Mouse (Mus musculus) embryo, embryonic 10.5 days (tissue): Measurements from ENCODE around the gene Tstd2.

Experiments
- DNase-seq: peaks from one replicate; pipeline ENCODE4 v3.0.0-alpha.2; 2015; ENCODE audit warnings: low spot score

Tstd2 gene

DNA sequence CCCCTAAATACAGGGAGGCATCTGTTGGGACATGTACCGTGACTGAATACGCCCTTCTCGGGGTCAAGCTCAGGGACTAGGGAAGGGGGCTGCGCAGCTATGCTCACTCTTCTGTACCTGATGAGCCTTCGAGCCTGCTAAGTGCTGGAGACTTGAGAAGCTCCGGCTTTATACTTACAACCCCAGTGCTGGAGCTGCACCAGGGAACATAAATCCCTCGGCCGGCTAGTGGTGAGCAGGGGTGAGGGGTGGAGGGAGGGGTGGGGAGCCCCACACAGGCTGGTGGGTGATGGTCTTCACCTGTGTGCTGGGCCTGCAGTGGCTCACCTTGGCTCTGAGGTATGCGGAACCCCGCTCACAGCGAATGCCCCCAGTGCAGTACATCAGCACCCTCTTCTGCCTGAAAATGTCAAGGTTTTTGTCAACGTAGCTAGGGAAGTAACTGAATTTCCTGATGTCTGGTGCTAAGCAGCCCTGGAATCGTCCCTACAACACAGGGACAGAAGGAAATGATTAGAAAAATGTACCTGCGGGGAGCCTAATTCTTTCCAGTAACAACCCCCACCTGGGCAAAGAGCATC lies 18.9 kb downstream of the Tstd2 start:
- DNase-seq, result no peak

- no peak for DNase-seq
Observed at GRCm38 (mm10) chr4:46117536-46117935, 21.0 kb downstream of the Tstd2 start.

GRCm38 (mm10) chr4:46116544-46117175 lies 21.8 kb downstream of the Tstd2 start:
- no peak for DNase-seq

DNA sequence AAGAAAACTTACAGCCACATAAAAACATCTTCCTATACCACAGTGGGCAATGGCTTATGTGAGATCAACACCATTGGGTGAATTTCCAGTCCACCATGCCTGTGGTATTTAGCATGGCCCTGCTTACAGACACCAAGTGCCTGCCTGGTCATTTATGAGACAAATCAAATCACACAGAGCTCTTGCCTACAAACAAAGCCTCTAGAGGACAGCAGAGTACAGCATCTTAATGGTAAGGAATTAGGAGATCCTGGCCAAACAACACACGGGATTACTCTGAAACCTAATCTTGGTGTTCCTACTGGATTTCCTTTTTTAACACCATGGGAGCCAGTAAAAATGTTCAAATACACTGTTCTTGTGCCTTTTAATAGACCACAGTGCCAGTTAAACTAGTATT lies 23.2 kb downstream of the Tstd2 start:
- no peak for DNase-seq

- DNase-seq, result no peak
Observed at GRCm38 (mm10) chr4:46111361-46111760, 27.1 kb downstream of the Tstd2 start.

DNA sequence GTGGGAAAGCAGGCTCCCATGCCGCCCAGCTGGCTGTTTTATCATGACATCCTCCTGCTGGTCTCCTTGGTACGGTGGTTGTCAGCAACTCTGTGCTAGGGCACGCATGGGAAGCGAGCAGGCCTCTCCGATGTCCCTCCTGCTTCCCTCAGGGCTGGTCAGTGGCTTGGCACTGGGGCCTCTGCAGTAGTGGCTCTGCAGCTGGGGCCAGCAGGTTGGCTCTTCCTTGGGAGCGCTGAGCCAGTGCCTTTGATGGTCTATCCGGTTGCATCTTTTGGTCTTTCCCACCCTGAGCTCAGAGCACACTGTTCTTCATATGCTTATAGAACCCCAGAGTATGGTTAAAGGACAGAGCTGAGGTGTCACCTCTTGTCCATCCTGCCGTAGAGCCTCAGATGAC lies 28.4 kb downstream of the Tstd2 start:
- no peak for DNase-seq

DNA sequence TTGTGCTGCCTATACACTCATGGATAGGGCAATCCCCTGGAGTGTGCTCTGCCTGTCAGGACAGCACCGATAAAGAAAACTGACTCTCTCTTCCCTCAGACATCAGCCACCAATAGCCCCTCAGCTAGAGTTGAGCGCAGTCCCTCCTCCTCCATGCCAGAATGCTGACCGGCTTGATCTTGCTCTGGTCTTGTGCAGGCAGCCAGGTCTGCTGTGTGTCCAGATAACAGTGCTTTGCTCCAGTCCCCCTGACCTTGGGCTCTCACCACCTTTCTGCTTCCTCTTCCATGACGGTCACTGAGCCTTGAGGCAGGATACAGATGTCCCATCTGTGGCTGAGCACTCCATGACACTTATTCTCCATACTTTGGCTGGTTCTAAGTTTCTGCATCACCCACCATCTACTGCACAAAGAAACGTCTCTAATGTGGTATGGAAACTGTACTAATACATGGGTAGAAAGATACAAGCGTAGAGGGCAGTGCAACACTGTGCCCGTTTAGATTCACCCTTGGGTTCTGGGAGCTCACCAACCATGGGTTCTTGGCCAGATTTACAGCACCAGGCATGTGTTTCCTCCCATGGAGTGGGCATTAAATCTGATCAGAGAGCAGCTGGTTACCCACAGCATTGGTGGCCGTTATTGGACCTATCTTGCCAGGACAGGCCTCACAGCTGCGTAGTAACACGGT lies 36.3 kb downstream of the Tstd2 start:
- DNase-seq, result no peak

GRCm38 (mm10) chr4:46101211-46101711 lies 37.2 kb downstream of the Tstd2 start:
- DNase-seq, result peak; percentile 36

DNA sequence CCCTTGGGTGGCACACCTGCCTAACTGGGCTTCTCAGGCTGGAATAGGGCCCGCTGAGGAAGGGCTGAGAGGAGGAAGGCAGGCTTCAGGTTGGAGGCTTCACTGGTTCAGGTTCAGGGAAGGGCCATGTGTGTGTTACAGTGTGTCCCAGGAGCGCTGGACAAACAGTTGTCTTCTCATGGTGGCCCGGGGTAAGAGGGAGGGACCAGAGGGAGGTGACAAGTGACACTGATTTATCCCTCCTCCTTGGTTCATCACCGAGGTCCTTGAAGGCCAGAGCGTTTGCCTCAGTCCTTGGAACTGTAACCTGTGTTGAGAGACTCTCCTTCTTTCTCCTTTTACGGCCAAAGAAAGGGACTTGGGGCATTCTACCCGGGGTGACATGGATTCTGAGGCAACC lies 38.0 kb downstream of the Tstd2 start:
- DNase-seq, result no peak

DNA sequence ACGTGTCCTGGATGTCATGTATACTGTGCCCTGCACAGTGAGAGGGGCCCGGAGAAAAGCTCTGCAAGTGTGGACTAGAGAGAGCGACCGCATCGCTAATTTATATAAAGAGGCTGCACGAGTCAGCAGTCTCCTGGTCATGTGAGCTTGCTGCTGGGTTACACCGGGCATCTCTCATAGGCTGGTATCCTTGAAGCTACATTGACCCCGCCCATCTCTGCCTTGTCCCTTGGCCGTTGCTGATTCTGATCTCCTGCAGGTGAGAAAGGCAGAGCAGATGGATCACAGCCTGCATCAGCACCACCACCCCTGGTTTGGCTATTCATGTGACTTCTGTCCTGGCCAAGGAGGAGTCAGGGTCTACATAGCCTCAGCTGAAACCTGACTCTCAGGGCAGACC lies 39.4 kb downstream of the Tstd2 start:
- DNase-seq, result no peak

GRCm38 (mm10) chr4:46097591-46097990 lies 40.9 kb downstream of the Tstd2 start:
- DNase-seq, result no peak

- no peak for DNase-seq
Observed at GRCm38 (mm10) chr4:46096546-46096945, 41.9 kb downstream of the Tstd2 start.

DNA sequence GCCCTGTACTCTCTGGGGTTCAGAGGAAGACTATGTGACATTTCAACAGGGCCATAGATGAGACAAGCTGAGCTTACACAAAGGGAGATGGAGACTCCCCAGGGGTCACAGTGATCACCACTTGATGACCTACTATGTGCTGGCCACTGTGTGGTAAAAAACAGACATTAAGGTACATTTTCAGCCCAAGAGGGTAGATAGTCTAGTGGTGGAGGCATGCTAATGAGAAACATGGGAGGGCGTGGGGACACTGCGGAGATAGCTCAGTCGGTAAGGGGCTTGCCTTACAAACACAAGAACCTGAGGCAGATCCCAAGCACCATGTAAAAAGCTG lies 42.7 kb downstream of the Tstd2 start:
- no peak for DNase-seq

DNA sequence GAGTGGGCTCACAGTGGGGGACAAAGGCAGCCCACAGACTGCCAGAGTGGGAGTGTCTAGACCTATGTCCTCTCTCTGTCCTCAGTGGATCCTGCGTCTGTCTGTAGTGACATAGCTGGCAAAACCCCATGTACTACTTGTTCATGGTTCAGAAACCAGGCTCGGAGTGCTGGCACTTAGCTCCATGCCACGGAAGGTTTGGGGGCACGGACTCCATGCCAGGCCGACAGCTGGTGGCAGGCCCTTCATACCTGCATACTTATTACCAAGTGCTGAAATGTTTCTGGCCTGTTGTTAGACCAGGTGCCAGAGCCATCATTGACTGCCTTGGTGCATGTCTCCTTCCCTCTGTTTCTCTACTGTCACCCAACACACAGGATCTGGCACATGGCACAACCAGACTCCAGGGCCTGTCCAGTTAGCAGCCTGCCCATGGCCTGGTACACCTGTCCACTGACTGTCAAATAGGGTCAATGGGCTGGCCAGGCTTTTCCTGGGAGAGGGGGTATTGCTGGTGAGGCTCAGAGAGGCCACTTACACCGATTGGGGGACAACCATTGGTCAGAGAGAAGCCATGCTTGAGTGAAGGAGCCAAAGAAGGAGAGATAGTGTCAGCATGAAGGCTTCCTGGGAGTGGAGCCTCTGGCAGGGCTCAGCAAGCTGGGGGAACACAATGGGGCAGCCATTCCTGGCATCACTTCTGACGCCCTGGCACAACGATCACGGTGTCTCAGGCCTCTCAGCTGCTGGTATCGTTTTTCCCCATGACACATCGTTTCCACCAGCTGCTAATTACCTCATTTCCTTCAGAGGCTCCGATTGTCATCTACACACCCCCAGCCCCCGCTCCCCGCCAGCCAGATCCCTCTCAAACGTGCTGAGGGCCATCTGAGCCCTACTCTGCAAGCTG lies 43.3 kb downstream of the Tstd2 start:
- DNase-seq, result no peak

DNA sequence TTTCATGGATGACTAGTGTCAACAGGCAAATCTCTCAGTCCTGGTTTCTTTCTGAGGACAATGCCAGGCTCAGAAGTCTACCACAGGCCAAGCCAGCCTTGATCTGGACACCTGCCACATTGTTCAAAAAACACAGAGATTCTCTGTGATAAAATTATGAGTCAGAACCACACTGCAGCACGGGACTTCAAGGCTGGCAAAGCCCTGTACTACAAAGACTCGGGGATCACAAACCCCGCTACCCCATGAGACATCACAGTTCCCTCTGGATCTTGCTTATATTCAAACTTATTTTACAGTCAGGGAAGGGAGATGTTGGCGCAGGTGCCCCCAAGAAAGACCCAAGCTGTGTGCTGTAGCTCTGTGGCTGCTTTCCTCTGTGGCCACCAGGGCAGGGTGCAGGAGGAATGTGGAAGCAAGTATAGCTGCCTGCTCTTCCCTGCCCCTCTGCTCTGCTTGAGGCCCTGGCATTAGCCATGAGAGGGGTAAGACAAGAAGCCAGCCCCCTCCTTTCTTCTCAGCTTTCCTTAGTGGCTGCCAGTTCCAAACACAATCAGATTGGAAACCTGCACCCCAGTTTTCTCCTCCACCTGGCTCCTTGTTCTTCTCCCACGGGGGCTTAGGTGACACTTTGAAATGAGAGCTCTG lies 45.9 kb downstream of the Tstd2 start:
- no peak for DNase-seq

- DNase-seq, result no peak
Observed at GRCm38 (mm10) chr4:46089524-46090125, 48.9 kb downstream of the Tstd2 start.

DNA sequence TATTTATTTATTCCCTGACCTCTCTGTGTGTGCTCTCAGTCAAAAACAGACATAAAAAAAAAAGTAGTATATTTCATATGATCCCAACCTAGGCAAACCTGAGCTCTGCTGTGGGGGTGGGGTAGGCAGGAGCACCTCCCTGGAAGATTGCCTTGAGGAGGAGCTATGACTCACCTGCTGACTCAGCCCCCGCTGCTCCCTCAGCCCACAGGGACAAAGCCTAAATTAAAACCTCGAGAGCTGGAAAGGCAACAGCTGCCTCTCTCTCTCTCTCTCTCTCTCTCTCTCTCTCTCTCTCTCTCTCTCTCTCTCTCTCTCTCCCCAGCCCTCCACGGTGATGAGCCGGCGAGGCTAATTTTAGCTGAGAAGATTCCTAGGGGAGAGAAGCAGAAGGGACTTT lies 50.6 kb downstream of the Tstd2 start:
- no peak for DNase-seq

DNA sequence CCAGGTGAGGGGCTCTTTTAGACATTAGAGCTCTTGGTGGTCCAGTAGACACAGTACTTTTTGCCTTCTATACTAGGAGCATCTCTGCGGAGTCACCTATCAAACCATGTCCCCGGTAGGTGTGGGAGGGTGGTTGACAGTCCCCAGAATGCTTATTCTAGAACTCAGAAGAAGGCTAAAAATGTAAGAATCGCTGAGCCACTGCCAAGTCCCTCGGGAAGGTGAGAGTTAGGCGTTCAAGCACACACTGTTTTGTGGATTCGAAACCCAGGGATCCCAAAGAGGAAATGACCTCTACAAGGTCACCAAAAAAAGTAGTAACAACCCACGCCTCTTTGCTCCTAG lies 51.1 kb downstream of the Tstd2 start:
- no peak for DNase-seq

GRCm38 (mm10) chr4:46086718-46087426 lies 51.6 kb downstream of the Tstd2 start:
- no peak for DNase-seq

DNA sequence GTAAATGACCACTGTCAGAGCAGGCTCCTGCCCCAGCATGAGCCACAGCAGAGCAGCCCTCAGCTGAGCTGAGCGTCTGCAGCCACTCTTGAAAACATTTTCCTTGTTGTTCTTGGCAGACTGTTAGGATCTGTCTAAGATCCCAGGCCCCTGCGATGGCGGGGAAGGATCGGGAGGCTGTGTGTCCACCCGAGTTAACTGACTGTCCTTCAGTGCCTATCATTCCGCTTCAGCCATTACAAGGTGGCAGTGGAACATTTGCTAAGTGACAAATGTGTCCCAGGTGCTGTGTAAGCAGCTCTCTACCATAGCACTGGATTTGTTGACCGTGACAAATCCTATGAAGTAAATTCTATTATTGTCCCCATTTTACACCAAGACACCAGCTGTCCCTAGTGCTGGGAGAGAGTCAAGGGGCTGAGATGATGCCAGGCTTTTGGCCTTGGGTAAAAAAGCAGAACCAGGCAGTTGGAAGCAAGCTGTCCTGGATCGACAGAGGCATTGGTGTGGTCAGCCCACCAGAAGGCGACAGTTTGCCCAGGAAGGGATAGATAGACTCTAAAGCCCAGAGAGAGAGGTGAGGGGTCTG lies 53.2 kb downstream of the Tstd2 start:
- no peak for DNase-seq
